Mouse (Mus musculus) lung, embryonic 16.5 days (tissue): ENCODE measurements around the gene Mlc1. TPM values are rescaled to one million over a fixed set of nuclear protein-coding genes. Genes with fewer than 3 reads are reported as not detected.

ENCODE experiments used
- ATAC-seq: fragments of 200-750 bp; cut with Nextera tagmentation; 2 replicates; pipeline ENCODE4 v1.8.0; 2017; ENCODE audit warnings: low read depth, mild to moderate bottlenecking, moderate library complexity
- H3K27ac ChIP-seq: fragments of 300-500 bp; sonication (generic); 2 replicates; pipeline ENCODE4 v1.5.1; 2014; ENCODE audit warnings: mild to moderate bottlenecking, control low read depth, low read length
- H3K27me3 ChIP-seq: fragments of 300-500 bp; sonication (generic); 2 replicates; pipeline ENCODE4 v1.6.1; 2014; ENCODE audit warnings: low read depth, low read length, mixed read lengths; ENCODE audit not compliant: control insufficient read depth, insufficient read depth
- H3K36me3 ChIP-seq: fragments of 300-500 bp; sonication (generic); 2 replicates; pipeline ENCODE4 v1.6.1; 2014; ENCODE audit warnings: low read length; ENCODE audit not compliant: control insufficient read depth, insufficient read depth
- H3K4me1 ChIP-seq: fragments of 300-500 bp; sonication (generic); replicated peaks from 2 replicates; pipeline ENCODE4 v1.6.1; 2014; ENCODE audit warnings: low read length, mixed read lengths; ENCODE audit not compliant: control insufficient read depth, insufficient read depth
- H3K4me2 ChIP-seq: fragments of 300-500 bp; sonication (generic); 2 replicates; pipeline ENCODE4 v1.6.1; 2014; ENCODE audit warnings: low read depth, low read length, control low read depth
- H3K4me3 ChIP-seq: fragments of 300-500 bp; sonication (generic); 2 replicates; pipeline ENCODE4 v1.5.1; 2014; ENCODE audit warnings: mild to moderate bottlenecking, low read length, control low read depth
- H3K9ac ChIP-seq: fragments of 300-500 bp; sonication (generic); 2 replicates; pipeline ENCODE4 v1.6.1; 2014; ENCODE audit warnings: low read length, control low read depth
- H3K9me3 ChIP-seq: fragments of 300-500 bp; sonication (generic); 2 replicates; pipeline ENCODE4 v1.6.1; 2016; ENCODE audit warnings: low read length; ENCODE audit not compliant: control insufficient read depth
- WGBS: fragments of 180-500 bp; shearing (Covaris S2); extraction: QIAGEN DNeasy Blood & Tissue Kit; methylation state at CpG from one replicate; pipeline ENCODE4 v1.1.7; 2014; 5-methylcytosine and 5-hydroxymethylcytosine counted together
- polyA plus RNA-seq: library from polyadenylated mRNA; unstranded; fragments of >200 nt; fragmentation: Nextera tagmentation; extraction: Ambion mirVana; gene quantifications from 2 replicates; pipeline ENCODE4 v1.2.1, GENCODE M21; 2015

Mlc1 gene
- polyA plus RNA-seq, 1 experiment from 2014 or later = 1.1 TPM

- H3K4me1 ChIP-seq = no peaks in the 10 kb centered on the region; the same call in 1 of the 2 replicates
- H3K27me3 ChIP-seq = peaks cover 17% of the 10 kb centered on the region
- ATAC-seq = no peak
- no peak overlapping the region for H3K9ac ChIP-seq
- no peak overlapping the region for H3K4me2 ChIP-seq
- no peaks in the 10 kb centered on the region for H3K9me3 ChIP-seq
- H3K27ac ChIP-seq = no peak overlapping the region
- H3K36me3 ChIP-seq = no peaks in the 10 kb centered on the region
- 81% methylated on average over 4 of the region's 4 CpGs for WGBS
- H3K4me3 ChIP-seq = no peak overlapping the region
These were observed 27.6 kb downstream of the Mlc1 start for GRCm38 (mm10) chr15:88951246-88951645.

- Histone ChIP-seq H3K9ac (no peak overlapping the region), H3K4me2 (no peak overlapping the region), H3K27me3 (no peaks in the 10 kb centered on the region), H3K4me3 (no peak overlapping the region), H3K9me3 (no peaks in the 10 kb centered on the region), H3K36me3 (no peaks in the 10 kb centered on the region), H3K4me1 (no peaks in the 10 kb centered on the region), H3K27ac (no peak overlapping the region)
- WGBS = 39% methylated on average over 6 of the region's 6 CpGs
- ATAC-seq = no peak
These were observed 32.0 kb downstream of the Mlc1 start for GRCm38 (mm10) chr15:88946851-88947250.

- Histone ChIP-seq H3K4me3 (no peak overlapping the region), H3K27me3 (no peaks in the 10 kb centered on the region), H3K4me2 (no peak overlapping the region), H3K4me1 (no peaks in the 10 kb centered on the region), H3K9ac (no peak overlapping the region), H3K9me3 (no peaks in the 10 kb centered on the region), H3K27ac (no peak overlapping the region), H3K36me3 (no peaks in the 10 kb centered on the region)
- WGBS = 61% methylated on average over 5 of the region's 5 CpGs
- peak; percentile 23; the same call in 1 of the 2 replicates for ATAC-seq
These were observed 34.8 kb downstream of the Mlc1 start for GRCm38 (mm10) chr15:88943896-88944551.

GRCm38 (mm10) chr15:88942783-88943182, 36.0 kb downstream of the Mlc1 start:
- WGBS = 57% methylated on average over 5 of the region's 5 CpGs
- no peaks in the 10 kb centered on the region for H3K4me1 ChIP-seq
- H3K27ac ChIP-seq = no peak overlapping the region

GRCm38 (mm10) chr15:88937291-88937650, 41.5 kb downstream of the Mlc1 start:
- ATAC-seq = no peak
- Histone ChIP-seq H3K36me3 (no peaks in the 10 kb centered on the region), H3K27ac (no peak overlapping the region), H3K9ac (no peak overlapping the region), H3K27me3 (no peaks in the 10 kb centered on the region), H3K4me1 (no peaks in the 10 kb centered on the region), H3K4me2 (no peak overlapping the region), H3K9me3 (no peaks in the 10 kb centered on the region), H3K4me3 (no peak overlapping the region)
- 62% methylated on average over 2 of the region's 2 CpGs for WGBS

More at GRCm38 (mm10) chr15:88942783-88943182, 36.0 kb downstream of the Mlc1 start:
- H3K4me3 ChIP-seq = no peak overlapping the region
- ATAC-seq = no peak
- no peaks in the 10 kb centered on the region for H3K36me3 ChIP-seq
- H3K9me3 ChIP-seq = no peaks in the 10 kb centered on the region
- no peak overlapping the region for H3K9ac ChIP-seq
- H3K27me3 ChIP-seq = no peaks in the 10 kb centered on the region
- no peak overlapping the region for H3K4me2 ChIP-seq

GRCm38 (mm10) chr15:88936619-88937290, 42.1 kb downstream of the Mlc1 start:
- no peak for ATAC-seq
- Histone ChIP-seq H3K4me1 (no peaks in the 10 kb centered on the region), H3K27ac (no peak overlapping the region), H3K36me3 (no peaks in the 10 kb centered on the region), H3K27me3 (no peaks in the 10 kb centered on the region), H3K4me3 (no peak overlapping the region), H3K9me3 (no peaks in the 10 kb centered on the region), H3K9ac (no peak overlapping the region), H3K4me2 (no peak overlapping the region)
- WGBS = 63% methylated on average over 6 of the region's 6 CpGs

- Histone ChIP-seq H3K9me3 (no peaks in the 10 kb centered on the region), H3K4me1 (no peaks in the 10 kb centered on the region), H3K36me3 (no peaks in the 10 kb centered on the region), H3K4me3 (no peak overlapping the region), H3K27me3 (no peaks in the 10 kb centered on the region), H3K4me2 (no peak overlapping the region), H3K9ac (no peak overlapping the region), H3K27ac (no peak overlapping the region)
- no peak for ATAC-seq
- 58% methylated on average over 7 of the region's 7 CpGs for WGBS
These were observed 44.7 kb downstream of the Mlc1 start for GRCm38 (mm10) chr15:88934141-88934540.

GRCm38 (mm10) chr15:88932667-88933066, 46.1 kb downstream of the Mlc1 start:
- no peaks in the 10 kb centered on the region for H3K36me3 ChIP-seq

GRCm38 (mm10) chr15:88921992-88922310, 56.9 kb downstream of the Mlc1 start:
- H3K27ac ChIP-seq = peak overlapping the region; percentile 68
- H3K4me3 ChIP-seq = no peak overlapping the region
- H3K36me3 ChIP-seq = no peaks in the 10 kb centered on the region
- WGBS = 39% methylated on average over 6 of the region's 6 CpGs
- H3K4me2 ChIP-seq = no peak overlapping the region
- peak; percentile 95 for ATAC-seq
- no peaks in the 10 kb centered on the region for H3K9me3 ChIP-seq
- H3K4me1 ChIP-seq = no peaks in the 10 kb centered on the region; the same call in 1 of the 2 replicates
- H3K27me3 ChIP-seq = no peaks in the 10 kb centered on the region
- H3K9ac ChIP-seq = no peak overlapping the region

More at GRCm38 (mm10) chr15:88932667-88933066, 46.1 kb downstream of the Mlc1 start:
- Histone ChIP-seq H3K9me3 (no peaks in the 10 kb centered on the region), H3K9ac (no peak overlapping the region), H3K4me3 (no peak overlapping the region), H3K4me2 (no peak overlapping the region), H3K27ac (no peak overlapping the region), H3K4me1 (no peaks in the 10 kb centered on the region), H3K27me3 (no peaks in the 10 kb centered on the region)
- 79% methylated on average over 10 of the region's 10 CpGs for WGBS
- no peak for ATAC-seq
